Mouse (Mus musculus) G1E (cell line): ENCODE results near the gene Herpud1.

ENCODE experiments used
- CTCF ChIP-seq: IDR thresholded peaks from 2 replicates; pipeline ENCODE4 v1.5.1; 2012; ENCODE audit warnings: low read depth, low read length, inconsistent platforms, mixed read lengths
- GATA1 ChIP-seq: IDR thresholded peaks from 2 replicates; pipeline ENCODE4 v1.6.1; 2012; ENCODE audit warnings: borderline replicate concordance, low read length, inconsistent platforms, mixed read lengths

DNA sequence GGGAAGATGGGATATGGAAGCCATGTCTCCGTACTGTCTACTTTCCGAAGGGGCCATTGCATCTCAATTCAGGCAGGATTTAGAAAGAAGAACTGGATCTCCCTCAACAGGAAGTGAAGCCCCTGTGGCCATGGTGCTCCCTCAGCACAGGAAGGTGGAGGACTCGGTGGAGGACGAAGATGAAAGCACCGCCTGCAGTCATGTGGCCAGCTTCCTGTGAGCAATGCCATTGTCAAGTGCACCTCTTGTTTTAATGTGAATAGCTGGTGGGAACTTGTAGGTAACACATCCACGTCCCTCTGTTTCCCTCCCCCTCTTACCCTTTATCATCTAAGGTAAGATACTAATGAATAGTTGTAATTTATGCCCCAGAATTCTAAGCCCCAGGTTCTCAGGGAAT lies 12.3 kb downstream of the Herpud1 start:
- TF ChIP-seq CTCF, result no peak
- TF ChIP-seq GATA1, result no peak
